Mouse (Mus musculus) spleen, adult 12 weeks (tissue): Measurements from ENCODE around the gene Uba1y.
"Not testable (repeated sequence)": the region's sequence is repeated elsewhere in the genome, so short reads cannot be mapped to it uniquely, and the experiment has no call there.

ENCODE experiments used
- DNase-seq: peaks from one replicate; pipeline ENCODE4 v3.0.0; 2022; ENCODE audit warnings: low spot score

Gene Uba1y

DNA sequence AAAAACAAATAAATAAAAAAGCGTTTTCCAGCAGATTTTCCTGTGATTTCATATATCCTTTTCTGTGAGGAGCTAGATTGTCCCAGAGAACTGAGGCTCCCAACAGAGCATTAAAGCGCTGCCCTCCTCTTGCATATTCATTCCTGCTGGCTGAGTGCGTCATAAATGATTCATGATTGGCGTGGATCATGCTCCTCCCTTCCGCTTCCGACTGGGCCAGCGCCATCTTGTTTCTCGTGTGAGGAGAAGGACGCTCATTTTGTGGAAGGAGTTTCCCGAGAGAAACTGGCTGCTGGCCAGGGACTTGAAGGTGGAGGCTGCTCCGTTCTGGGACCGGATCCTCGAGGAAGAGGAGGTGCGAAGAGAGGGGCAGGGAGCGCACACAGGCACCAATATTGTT is at the start of gene Uba1y:
Gene Uba1y, plus strand, starts transcription at position 254 of the 400 bp plus-strand sequence.
- DNase-seq: no peak

DNA sequence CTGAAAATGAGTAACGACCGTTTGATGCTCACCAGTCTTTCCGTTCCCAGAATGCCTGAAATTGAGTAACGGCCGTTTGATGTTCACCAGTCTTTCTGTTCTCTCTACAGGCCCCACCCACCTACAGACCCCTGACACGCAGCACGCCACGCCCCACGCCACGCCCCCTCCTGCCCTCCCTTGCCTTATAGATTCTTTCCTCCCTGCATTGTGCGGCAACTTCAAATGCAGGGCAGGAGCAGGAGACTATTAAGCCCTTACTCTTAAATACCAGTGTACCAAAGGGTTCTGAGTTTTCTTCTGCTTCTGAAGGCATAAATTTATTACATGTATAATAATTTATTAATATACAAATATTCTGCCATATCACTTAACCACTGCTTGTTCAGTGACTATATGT is 21.1 kb upstream of the Uba1y start, which contains the start of gene Zfy1:
Gene Zfy1, minus strand, starts transcription at position 101 of the 400 bp plus-strand sequence.
- not testable (repeated sequence) for DNase-seq

DNA sequence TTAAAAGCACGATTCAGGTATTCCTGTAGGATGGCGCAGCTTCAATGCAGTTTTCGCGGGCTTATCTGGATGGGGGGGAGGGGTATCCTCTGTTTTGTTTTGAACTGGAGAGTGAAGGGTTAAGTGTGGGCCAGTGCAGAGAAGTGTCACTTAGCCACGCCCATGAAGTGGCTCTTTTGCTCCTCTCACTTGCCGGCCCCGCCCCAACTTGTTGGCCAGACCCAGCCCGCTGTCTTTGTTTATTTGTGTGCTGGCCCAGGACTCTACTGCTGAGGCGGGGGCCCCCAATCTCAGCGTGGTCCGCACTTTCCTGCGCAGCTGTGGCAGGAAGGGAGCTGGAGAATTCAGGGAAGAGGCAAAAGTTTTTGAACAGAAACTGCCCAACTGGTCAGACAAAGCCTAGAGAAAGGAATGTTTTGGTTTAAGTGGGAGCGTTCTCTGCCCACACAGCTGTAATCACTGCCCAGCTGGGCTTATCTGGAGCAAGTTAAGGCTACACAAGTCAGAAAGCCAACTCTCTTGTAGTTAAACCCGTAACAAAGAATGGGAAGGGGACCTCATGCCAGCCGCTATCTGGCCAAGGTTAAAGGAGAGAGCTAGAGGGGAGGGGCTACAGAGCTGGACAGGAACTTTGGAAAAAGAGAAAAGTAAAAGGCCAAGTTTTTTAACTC is 9.3 kb upstream of the Uba1y start:
- no peak for DNase-seq

DNA sequence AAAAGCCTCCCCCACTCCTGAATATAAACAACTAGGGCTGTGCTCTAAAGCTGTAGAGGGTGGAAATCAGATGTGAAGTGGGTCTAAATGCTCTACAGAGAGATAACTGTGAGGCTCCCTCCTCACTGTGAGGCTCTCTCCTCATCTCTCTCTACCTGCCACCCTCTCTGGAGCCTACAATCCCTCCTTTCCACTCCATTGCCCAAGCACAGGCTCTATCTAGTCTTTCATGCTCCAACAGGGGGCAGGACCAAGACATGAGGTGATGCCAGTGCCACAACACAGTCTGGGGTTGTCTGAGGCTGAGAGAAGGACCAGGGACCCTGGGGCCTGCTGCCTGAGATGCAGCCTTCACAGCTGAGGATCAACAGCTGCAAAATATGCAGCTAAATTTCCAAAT is 54.0 kb downstream of the Uba1y start:
- DNase-seq: no peak

DNA sequence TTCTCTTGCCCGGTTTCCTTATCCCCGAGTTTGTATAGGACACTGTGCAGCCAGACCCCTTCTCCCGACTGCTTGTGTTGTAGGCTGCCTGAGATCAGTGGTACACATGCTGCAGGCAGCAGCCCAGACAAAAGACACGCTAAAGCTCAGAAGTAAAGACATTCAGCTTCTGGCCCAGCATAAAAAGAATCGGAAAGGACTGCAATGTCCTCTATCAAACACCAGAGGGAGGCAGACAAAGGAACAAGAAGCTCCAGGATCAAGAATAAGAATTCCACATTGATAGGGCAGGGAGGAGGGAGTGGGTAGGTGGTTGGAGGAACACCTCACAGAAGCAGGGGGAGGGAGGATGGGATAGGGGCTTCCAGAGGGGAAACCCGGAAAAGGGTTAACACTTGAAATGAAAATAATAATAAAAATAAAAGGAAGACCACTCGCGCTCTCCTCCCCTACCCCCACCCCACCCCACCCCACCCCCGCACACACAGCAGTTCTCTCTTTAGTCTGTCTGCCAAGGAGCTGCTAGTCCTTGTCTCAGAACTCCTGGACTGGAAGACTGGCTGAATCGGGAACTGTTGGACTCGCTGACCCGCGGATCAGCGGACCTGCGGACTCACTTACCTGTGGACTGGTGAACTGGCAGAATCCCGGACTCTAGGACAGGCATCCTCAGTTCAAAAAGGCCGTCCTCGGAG is 54.6 kb downstream of the Uba1y start:
- DNase-seq: no peak
